Mouse (Mus musculus) thymus, adult 2 months (tissue): ENCODE measurements around the gene Olfr1214.

ENCODE experiments used
- CTCF ChIP-seq: fragments of 200-500 bp; IDR thresholded peaks from 2 replicates; pipeline ENCODE4 v1.5.1; 2012; ENCODE audit warnings: mild to moderate bottlenecking, control low read depth, low read length, moderate library complexity, borderline replicate concordance; ENCODE audit not compliant: control insufficient read depth, poor library complexity, insufficient read depth; ENCODE audit errors: extremely low read depth
- POLR2A ChIP-seq: fragments of 200-500 bp; IDR thresholded peaks from 2 replicates; pipeline ENCODE4 v1.6.1; 2012; ENCODE audit warnings: mild to moderate bottlenecking, low read length, control low read depth, moderate library complexity; ENCODE audit not compliant: control insufficient read depth, poor library complexity, insufficient read depth; ENCODE audit errors: extremely low read depth

GRCm38 (mm10) chr2:89018240-89018639 lies 25.8 kb upstream of the Olfr1214 start, which contains the start of gene Olfr1216:
- TF ChIP-seq CTCF, result no peak
- TF ChIP-seq POLR2A, result no peak
